Mouse (Mus musculus) midbrain, embryonic 12.5 days (tissue): ENCODE measurements around the gene Tmem198. TPM values are rescaled to one million over a fixed set of nuclear protein-coding genes. Genes with fewer than 3 reads are reported as not detected.
A peak's percentile ranks its signal among the peaks of the same experiment; 100 is the strongest.

Source experiments
- ATAC-seq: fragments of 200-750 bp; cut with Nextera tagmentation; 2 replicates; pipeline ENCODE4 v1.8.0; 2017; ENCODE audit warnings: low read depth, moderate TSS enrichment, moderate library complexity; ENCODE audit not compliant: low FRiP score
- H3K27ac ChIP-seq: fragments of 300-500 bp; sonication (generic); replicated peaks from 2 replicates; pipeline ENCODE4 v1.5.1; 2016; ENCODE audit warnings: mild to moderate bottlenecking
- H3K27me3 ChIP-seq: fragments of 300-500 bp; sonication (generic); 2 replicates; pipeline ENCODE4 v1.6.1; 2016; ENCODE audit warnings: mild to moderate bottlenecking
- H3K36me3 ChIP-seq: fragments of 300-500 bp; sonication (generic); 2 replicates; pipeline ENCODE4 v1.6.1; 2016
- H3K4me1 ChIP-seq: fragments of 300-500 bp; sonication (generic); 2 replicates; pipeline ENCODE4 v1.6.1; 2016
- H3K4me2 ChIP-seq: fragments of 300-500 bp; sonication (generic); replicated peaks from 2 replicates; pipeline ENCODE4 v1.6.1; 2016; ENCODE audit warnings: mild to moderate bottlenecking, moderate library complexity
- H3K4me3 ChIP-seq: fragments of 300-500 bp; sonication (generic); 2 replicates; pipeline ENCODE4 v1.5.1; 2016; ENCODE audit warnings: mild to moderate bottlenecking
- H3K9ac ChIP-seq: fragments of 300-500 bp; sonication (generic); replicated peaks from 2 replicates; pipeline ENCODE4 v1.6.1; 2016; ENCODE audit warnings: mild to moderate bottlenecking, moderate library complexity
- H3K9me3 ChIP-seq: fragments of 300-500 bp; sonication (generic); 2 replicates; pipeline ENCODE4 v1.6.1; 2016; ENCODE audit warnings: mild to moderate bottlenecking
- WGBS: fragments of 180-500 bp; shearing (Covaris S2); methylation state at CpG from one replicate; pipeline ENCODE4 v1.1.7; 2016; 5-methylcytosine and 5-hydroxymethylcytosine counted together
- polyA plus RNA-seq: library from polyadenylated mRNA; unstranded; fragments of >200 nt; fragmentation: Nextera tagmentation; extraction: Ambion mirVana; gene quantifications from 2 replicates; pipeline ENCODE4 v1.2.1, GENCODE M21; 2016

The Tmem198 gene
- polyA plus RNA-seq, 1 experiment from 2014 or later, result 26.5 TPM

DNA sequence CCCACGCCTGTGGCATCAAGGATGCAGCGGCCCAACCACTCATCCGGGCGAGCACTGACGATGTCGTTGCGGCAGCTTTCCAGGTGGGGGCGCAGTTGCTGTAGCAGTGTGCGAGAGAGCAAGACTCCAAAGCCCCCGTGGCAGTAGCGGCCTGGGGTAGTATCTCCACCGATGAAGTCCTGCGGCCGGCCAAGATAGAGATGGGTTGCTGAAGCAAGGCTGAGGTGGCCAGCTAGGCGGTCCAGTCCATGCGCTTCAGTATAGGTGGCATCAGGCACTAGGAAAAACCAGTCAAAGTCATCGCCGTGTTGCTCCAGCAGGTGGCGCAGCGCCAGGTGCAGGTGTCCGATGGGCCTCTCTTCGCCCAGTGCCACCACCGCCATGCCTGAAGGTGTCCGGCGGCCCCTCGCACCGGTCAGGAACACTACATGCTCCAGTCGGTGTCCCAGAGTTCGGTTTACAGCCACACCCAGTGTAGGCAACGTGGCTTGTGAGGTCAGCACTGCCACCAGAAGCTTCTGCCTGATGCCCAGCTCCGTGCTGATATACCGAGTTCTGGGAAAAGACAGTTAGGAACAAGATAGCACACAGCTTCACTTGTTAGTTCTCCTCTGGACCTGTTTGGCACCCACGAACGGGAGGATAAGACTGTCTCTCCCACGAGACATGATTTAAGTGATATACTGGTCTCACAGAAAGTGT, 1.9 kb upstream of the Tmem198 start:
- peaks cover 25% of the 10 kb centered on the region for H3K27me3 ChIP-seq
- ATAC-seq, result no peak
- 0 out of 2 replicates have a peak overlapping the region, but pooled peaks have one; percentile 21 for H3K9ac ChIP-seq

DNA sequence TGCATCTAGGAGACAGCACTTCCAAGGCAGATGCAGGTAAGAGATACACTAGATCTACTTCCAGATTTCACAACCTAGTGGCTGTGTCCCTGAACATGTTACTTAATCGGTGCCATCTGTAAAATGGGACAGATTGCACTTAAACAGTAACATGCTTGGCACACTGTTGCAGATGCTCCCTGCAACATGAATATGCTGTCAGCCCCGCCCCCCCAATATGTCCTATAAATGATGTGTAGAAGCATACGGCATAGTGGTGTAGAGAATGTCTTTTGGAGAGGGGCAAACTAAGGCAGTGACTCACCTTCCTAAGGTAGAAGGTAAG, 1.4 kb upstream of the Tmem198 start:
- H3K9ac ChIP-seq, result peak overlapping the region; percentile 20; the same call in 1 of the 2 replicates

More for the DNA sequence above, 1.9 kb upstream of the Tmem198 start:
- H3K4me2 ChIP-seq, result peak overlapping the region; percentile 90
- WGBS, result 13% methylated on average over 35 of the region's 35 CpGs
- peaks cover 33% of the 10 kb centered on the region for H3K4me1 ChIP-seq
- H3K9me3 ChIP-seq, result no peaks in the 10 kb centered on the region
- peaks cover 44% of the 10 kb centered on the region for H3K36me3 ChIP-seq
- peak overlapping the region; percentile 82 for H3K4me3 ChIP-seq
- H3K27ac ChIP-seq, result 0 out of 2 replicates have a peak overlapping the region, but pooled peaks have one; percentile 8

DNA sequence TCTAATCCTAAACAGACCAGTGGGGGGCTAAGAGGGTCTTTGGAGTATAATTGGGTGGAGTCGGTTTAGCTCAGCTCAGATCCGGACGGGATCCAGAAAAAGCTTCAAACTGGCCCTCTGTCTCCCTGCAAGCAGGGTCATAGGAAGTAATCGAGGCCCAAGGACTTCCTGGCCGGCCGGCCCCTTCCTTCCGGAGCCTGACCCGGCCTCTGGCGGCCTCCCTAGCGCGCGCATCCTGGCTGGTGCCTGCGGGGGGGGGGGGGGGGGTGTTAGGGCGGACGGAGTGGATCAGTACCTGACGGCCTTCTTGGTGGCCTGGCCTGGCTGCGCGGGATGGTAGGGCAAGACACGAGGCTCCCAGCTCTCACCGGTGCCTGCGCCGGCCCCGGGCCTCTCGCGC, 835 bp upstream of the Tmem198 start:
- Histone ChIP-seq H3K4me2 (peak overlapping the region; percentile 90), H3K27me3 (peaks cover 36% of the 10 kb centered on the region), H3K36me3 (peaks cover 44% of the 10 kb centered on the region), H3K4me3 (peak overlapping the region; percentile 82), H3K4me1 (peaks cover 38% of the 10 kb centered on the region), H3K27ac (peak overlapping the region; percentile 78), H3K9me3 (no peaks in the 10 kb centered on the region), H3K9ac (peak overlapping the region; percentile 86)
- ATAC-seq, result no peak; the same call in 1 of the 2 replicates
- WGBS, result under 1% methylated on average over 25 of the region's 25 CpGs

More for the DNA sequence above, 1.4 kb upstream of the Tmem198 start:
- no peak for ATAC-seq
- H3K27me3 ChIP-seq, result peaks cover 31% of the 10 kb centered on the region
- peaks cover 38% of the 10 kb centered on the region for H3K4me1 ChIP-seq
- H3K36me3 ChIP-seq, result peaks cover 44% of the 10 kb centered on the region
- WGBS, result 63% methylated on average over 3 of the region's 3 CpGs
- H3K4me2 ChIP-seq, result peak overlapping the region; percentile 90
- peak overlapping the region; percentile 82 for H3K4me3 ChIP-seq
- no peaks in the 10 kb centered on the region for H3K9me3 ChIP-seq
- H3K27ac ChIP-seq, result no peak overlapping the region

DNA sequence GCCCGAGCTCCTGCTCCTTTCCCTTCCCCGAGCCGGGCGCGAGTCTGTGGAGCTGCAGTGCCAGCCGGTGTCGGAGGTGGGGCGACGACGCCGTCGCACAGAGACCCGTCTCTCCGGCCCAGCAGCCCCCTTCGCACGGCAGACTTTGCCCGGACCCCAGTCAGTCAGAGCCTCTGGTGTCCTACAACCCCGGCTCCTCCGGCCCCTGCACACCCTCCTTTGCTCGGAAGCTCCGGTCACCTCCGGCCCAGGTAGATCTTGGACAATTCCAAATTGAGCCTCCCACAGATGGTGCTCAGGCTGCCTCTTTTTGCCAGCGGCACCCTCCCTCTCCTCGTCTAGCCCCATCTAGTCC, 280 bp downstream of the Tmem198 start:
- H3K4me1 ChIP-seq, result peaks cover 38% of the 10 kb centered on the region
- H3K27ac ChIP-seq, result peak overlapping the region; percentile 78
- 1% methylated on average over 24 of the region's 24 CpGs for WGBS

DNA sequence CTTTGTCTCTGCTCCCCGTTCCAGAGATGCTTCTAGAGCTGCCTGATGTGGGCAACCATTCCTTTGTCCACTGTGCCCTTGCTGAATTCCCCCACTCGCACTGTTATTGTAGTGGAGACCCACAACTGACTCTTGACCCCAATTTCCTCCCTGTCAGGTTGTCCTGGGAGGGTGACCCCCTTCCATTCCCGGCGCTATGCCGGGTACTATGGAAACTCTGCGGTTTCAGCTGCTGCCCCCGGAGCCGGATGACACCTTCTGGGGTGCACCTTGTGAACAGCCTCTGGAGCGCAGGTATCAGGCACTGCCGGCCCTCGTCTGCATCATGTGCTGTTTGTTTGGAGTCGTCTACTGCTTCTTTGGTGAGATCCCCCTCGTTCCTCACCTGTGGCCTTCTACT, 704 bp downstream of the Tmem198 start:
- H3K9ac ChIP-seq, result peak overlapping the region; percentile 70
- H3K4me3 ChIP-seq, result peak overlapping the region; percentile 82
- peak overlapping the region; percentile 78 for H3K27ac ChIP-seq
- peaks cover 40% of the 10 kb centered on the region for H3K36me3 ChIP-seq
- H3K27me3 ChIP-seq, result peaks cover 52% of the 10 kb centered on the region
- H3K9me3 ChIP-seq, result no peaks in the 10 kb centered on the region
- 17% methylated on average over 13 of the region's 13 CpGs for WGBS
- ATAC-seq, result no peak
- peak overlapping the region; percentile 90 for H3K4me2 ChIP-seq
- H3K4me1 ChIP-seq, result peaks cover 38% of the 10 kb centered on the region

More for the DNA sequence above, 280 bp downstream of the Tmem198 start:
- Histone ChIP-seq H3K9ac (peak overlapping the region; percentile 70), H3K36me3 (peaks cover 40% of the 10 kb centered on the region), H3K27me3 (peaks cover 47% of the 10 kb centered on the region), H3K9me3 (no peaks in the 10 kb centered on the region), H3K4me2 (peak overlapping the region; percentile 90), H3K4me3 (peak overlapping the region; percentile 82)
- ATAC-seq, result no peak; the same call in none of the 2 replicates

DNA sequence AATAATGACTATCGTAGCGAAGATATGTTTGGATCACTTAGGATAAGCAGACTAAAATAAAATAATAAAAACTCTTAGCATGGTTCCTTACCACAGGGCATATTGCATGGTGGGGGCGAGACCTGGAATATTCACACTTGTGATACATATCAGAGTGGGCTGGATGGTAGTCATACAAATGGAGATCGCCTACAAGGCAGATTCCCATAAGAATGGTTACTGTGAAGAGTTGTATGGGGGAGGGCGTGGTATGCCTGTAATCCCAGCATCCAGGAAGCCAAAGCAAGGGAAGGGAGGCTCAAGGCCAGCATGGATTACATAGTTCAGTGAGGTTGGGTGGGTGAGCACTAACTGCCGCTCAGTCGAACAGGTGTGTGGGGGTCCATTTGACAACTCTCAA, 1.4 kb downstream of the Tmem198 start:
- peaks cover 38% of the 10 kb centered on the region for H3K4me1 ChIP-seq
- peak overlapping the region; percentile 82 for H3K4me3 ChIP-seq
- H3K9ac ChIP-seq, result no peak overlapping the region; the same call in 1 of the 2 replicates
- WGBS, result 86% methylated on average over 7 of the region's 7 CpGs
- H3K27me3 ChIP-seq, result peaks cover 59% of the 10 kb centered on the region
- no peak for ATAC-seq
- peaks cover 40% of the 10 kb centered on the region for H3K36me3 ChIP-seq
- H3K4me2 ChIP-seq, result peak overlapping the region; percentile 90
- H3K9me3 ChIP-seq, result no peaks in the 10 kb centered on the region
- H3K27ac ChIP-seq, result no peak overlapping the region

DNA sequence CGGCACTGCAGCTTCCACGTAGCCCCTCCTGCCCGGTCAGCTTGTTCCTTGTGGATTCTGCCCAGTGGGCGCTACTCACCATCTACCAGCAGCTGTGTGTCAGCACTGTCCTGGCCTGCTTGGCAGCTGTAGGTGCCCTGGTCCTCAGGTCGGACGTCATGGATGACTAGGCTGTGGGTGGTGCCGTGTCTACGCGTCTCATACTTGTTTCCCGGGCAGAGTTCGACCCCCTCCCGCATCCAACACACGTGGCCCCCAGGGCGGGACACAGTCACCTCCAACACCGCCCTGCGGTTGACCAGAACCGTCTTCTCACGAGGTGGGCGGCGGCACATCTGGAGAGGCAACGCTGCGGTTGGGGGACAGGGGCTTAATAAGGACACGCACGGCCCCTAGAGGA, 7.2 kb downstream of the Tmem198 start:
- Histone ChIP-seq H3K27ac (no peak overlapping the region), H3K9ac (no peak overlapping the region), H3K27me3 (peaks cover 94% of the 10 kb centered on the region), H3K4me3 (peak overlapping the region; percentile 53), H3K4me1 (peaks cover 25% of the 10 kb centered on the region), H3K4me2 (peak overlapping the region; percentile 88), H3K9me3 (no peaks in the 10 kb centered on the region), H3K36me3 (peaks cover 43% of the 10 kb centered on the region)
- 6% methylated on average over 24 of the region's 24 CpGs for whole genome bisulfite sequencing
- ATAC-seq, result no peak; the same call in 1 of the 2 replicates

DNA sequence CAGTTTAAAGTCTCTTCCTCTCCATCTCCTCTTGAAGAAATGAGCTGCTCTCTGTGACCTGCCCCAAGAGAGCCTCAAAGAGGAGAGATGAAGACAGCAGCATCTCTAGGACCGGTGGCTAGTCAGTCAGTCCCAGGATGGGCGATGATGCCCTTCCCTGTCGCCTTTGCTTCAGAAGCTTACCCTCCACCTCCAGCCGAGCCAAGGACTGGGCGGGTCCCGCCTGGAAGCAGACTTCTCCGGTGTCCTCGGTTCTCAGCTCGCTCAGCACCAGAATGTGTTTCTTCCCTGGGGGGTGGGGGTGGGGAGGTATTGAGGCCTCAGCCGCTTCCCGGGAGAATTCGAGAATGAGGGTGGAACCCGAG, 7.7 kb downstream of the Tmem198 start:
- Histone ChIP-seq H3K4me2 (peak overlapping the region; percentile 88), H3K27me3 (peaks cover 94% of the 10 kb centered on the region), H3K4me3 (peak overlapping the region; percentile 53), H3K4me1 (peaks cover 25% of the 10 kb centered on the region), H3K9me3 (no peaks in the 10 kb centered on the region), H3K9ac (peak overlapping the region; percentile 50; the same call in 1 of the 2 replicates), H3K36me3 (peaks cover 44% of the 10 kb centered on the region), H3K27ac (no peak overlapping the region)
- ATAC-seq, result peak; percentile 3; the same call in 1 of the 2 replicates
- 3% methylated on average over 13 of the region's 13 CpGs for WGBS

DNA sequence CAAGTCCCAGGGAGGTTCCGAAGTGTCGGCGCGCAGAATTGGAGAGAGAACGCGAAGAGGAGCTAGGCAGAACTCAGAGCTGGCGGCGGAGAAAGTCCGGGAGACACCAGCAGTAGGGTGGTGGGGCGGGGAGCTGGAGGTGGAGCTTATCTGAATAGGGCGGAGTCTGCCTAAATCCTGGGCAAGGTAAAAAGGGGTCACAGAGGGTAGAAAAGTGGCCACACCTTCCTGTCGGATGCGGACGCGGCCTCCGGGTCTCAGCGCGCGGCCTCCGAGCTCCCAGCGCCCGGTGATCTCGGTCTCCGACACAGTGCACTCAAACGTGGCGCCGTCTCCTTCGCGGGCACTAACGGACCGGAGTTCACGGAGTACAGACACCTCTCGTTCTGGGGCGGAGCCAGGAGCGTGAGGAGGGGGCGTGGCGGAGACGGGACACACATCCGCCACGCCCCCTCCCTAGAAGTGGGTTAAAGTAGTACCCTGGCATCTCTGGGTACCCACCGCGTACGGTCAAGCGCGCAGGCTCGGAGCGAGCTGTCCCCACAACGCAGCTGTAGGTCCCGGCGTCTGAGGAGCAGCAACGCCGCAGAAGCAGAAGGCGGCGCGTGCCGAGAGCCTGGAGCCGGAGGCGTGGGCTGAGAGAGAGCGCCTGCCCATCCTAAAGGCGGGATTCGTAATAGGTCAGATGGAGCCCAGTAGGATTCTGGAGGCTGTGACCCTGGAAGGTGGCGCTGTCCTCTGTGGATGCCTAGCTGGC, 8.3 kb downstream of the Tmem198 start:
- Histone ChIP-seq H3K9me3 (no peaks in the 10 kb centered on the region), H3K36me3 (peaks cover 44% of the 10 kb centered on the region), H3K4me1 (peaks cover 23% of the 10 kb centered on the region), H3K27ac (no peak overlapping the region), H3K4me2 (peak overlapping the region; percentile 88), H3K9ac (peak overlapping the region; percentile 50), H3K4me3 (peak overlapping the region; percentile 53), H3K27me3 (peaks cover 94% of the 10 kb centered on the region)
- peak; percentile 64 for ATAC-seq
- WGBS, result under 1% methylated on average over 62 of the region's 62 CpGs

DNA sequence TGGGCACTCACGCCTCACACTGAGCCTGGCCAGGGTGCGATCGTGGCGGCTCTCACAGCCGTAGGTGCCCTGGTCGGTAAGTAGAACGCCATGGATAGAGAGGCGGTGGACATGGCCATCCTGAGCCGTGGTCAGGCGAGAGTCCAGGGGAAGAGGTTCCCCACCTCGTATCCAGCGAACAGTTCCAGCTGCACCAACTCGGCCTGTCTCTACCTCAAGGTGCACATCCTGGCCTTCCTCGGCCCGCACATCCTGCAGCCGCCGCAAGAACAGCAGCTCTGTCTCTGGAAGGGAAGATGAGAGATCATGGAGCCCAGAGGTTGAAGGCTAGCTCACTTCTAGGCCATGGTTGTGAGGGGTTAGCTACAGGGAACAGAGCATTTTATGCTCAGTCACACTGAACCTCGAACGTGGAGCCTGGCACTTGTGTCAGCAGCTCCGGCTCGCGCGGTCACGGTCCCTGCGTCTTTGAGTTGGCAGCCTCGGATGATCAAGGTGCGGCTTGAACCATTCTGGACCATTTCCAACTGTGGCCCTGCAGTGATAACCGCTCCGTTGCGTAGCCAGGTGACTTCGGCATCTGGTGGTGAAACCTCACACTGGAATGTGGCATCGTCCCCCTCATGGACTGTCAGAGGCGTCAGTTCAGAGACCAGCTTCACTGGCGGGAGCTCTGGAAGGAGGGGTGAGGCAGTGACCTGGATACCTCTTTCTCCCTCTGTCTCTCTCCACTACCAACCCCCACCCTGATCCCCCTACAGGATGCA, 11.6 kb downstream of the Tmem198 start:
- Histone ChIP-seq H3K36me3 (peaks cover 16% of the 10 kb centered on the region), H3K27me3 (peaks cover 71% of the 10 kb centered on the region), H3K9ac (no peak overlapping the region), H3K4me2 (no peak overlapping the region), H3K4me1 (peaks cover 19% of the 10 kb centered on the region), H3K9me3 (no peaks in the 10 kb centered on the region), H3K27ac (no peak overlapping the region), H3K4me3 (no peak overlapping the region)
- ATAC-seq, result no peak
- WGBS, result 87% methylated on average over 34 of the region's 34 CpGs

DNA sequence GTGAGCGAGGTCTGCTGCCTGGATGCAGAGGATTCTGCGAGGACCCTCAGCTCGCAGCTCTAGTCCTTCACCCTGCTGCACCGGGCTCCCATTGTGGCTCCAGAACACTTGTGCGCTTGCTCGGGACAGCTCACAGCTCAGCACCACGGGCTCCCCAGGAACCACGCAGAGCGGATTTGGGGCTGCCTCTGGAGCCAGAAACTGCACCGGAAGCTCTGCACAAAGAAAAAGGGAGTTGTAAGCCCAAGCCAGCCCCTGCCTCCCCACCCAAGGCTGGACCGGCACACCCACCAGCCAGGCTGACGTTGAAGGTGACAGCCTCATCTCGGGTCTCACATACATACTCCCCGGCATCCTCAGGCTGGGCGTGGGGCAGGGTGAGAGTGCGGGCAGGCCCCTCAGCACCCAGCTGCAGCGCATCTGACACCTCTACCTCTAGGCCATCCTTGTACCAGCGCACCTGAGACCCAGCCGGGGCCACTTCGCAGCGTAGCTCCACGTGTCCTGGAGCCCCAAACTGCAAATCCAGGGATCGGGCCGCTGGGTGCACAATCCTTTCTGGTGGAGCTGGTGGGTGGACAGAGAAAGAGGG, 13.3 kb downstream of the Tmem198 start:
- Histone ChIP-seq H3K27ac (no peak overlapping the region), H3K4me1 (peaks cover 5% of the 10 kb centered on the region; the same call in 1 of the 2 replicates), H3K27me3 (peaks cover 53% of the 10 kb centered on the region), H3K4me3 (no peak overlapping the region), H3K36me3 (peaks cover 29% of the 10 kb centered on the region), H3K9ac (no peak overlapping the region), H3K9me3 (no peaks in the 10 kb centered on the region), H3K4me2 (no peak overlapping the region)
- 32% methylated on average over 24 of the region's 24 CpGs for WGBS
- no peak for ATAC-seq
